Mouse (Mus musculus) liver, embryonic 14.5 days (tissue): ENCODE measurements at regions not wholly inside any gene's neighbourhood (a gene's known extent, or its start where the extent isn't known, plus 50 kb on each side); places are given as distances from the start of the nearest gene placed in this dataset.

Experiments
- CTCF ChIP-seq: IDR thresholded peaks from 2 replicates; pipeline ENCODE4 v1.5.1; 2016; ENCODE audit warnings: antibody characterized with exemption, low read depth, control low read depth
- EP300 ChIP-seq: IDR thresholded peaks from 2 replicates; pipeline ENCODE4 v1.6.1; 2016; ENCODE audit warnings: antibody characterized with exemption, low read depth

DNA sequence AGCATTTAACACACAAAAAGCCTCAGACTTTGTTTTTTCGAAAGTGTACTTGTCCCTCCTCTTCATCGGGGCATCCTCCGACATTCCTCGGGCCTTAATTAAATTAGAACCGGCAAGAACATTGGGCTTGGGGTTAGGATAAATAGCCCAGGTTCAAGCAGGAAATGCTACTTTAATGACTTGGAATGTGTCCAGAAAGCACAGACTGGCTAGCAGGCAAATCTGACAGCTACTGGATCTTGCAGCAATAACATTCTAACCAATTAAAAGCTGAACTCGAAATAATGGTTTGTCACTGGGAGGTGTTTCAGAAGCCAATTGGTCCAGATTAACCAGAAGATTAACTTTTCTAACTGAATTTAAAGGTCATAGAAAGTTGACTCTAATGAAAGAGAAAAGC is 93.4 kb upstream of the Fbxl4 start:
- TF ChIP-seq CTCF (no peak), EP300 (no peak)
